Mouse (Mus musculus): Measurements from ENCODE around the gene Rab34.

Gene Rab34

GRCm38 (mm10) chr11:78164924-78165760 lies 23.1 kb upstream of the Rab34 start, which contains the start of gene Traf4:
Traf4 (minus strand) TSS chr11:78165589.
- peak; percentile 94 for DNase-seq (ENCODE audit: low spot score)

- no peak for DNase-seq (ENCODE audit: low spot score)
Measured at GRCm38 (mm10) chr11:78165761-78166109, 22.5 kb upstream of the Rab34 start.

- peak; percentile 20 for DNase-seq (ENCODE audit: low spot score)
Measured at GRCm38 (mm10) chr11:78166161-78166560, 22.1 kb upstream of the Rab34 start.

- no peak for DNase-seq (ENCODE audit: low spot score)
Measured at GRCm38 (mm10) chr11:78166640-78167039, 21.6 kb upstream of the Rab34 start.

GRCm38 (mm10) chr11:78167257-78167959 lies 20.8 kb upstream of the Rab34 start:
- no peak for DNase-seq (ENCODE audit: low spot score)

- no peak for DNase-seq (ENCODE audit: low spot score)
Measured at GRCm38 (mm10) chr11:78168541-78169468, 19.4 kb upstream of the Rab34 start.

GRCm38 (mm10) chr11:78170306-78170705 lies 17.9 kb upstream of the Rab34 start:
- no peak for DNase-seq (ENCODE audit: low spot score)

- no peak for DNase-seq (ENCODE audit: low spot score)
Measured at GRCm38 (mm10) chr11:78171328-78171727, 16.9 kb upstream of the Rab34 start.

GRCm38 (mm10) chr11:78172034-78172747 lies 16.0 kb upstream of the Rab34 start:
- DNase-seq (ENCODE audit: low spot score) = peak; percentile 48

- DNase-seq (ENCODE audit: low spot score) = no peak
Measured at GRCm38 (mm10) chr11:78172748-78173383, 15.4 kb upstream of the Rab34 start.

- no peak for DNase-seq (ENCODE audit: low spot score)
Measured at GRCm38 (mm10) chr11:78174506-78174905, 13.7 kb upstream of the Rab34 start.

- no peak for DNase-seq (ENCODE audit: low spot score)
Measured at GRCm38 (mm10) chr11:78175771-78176401, 12.3 kb upstream of the Rab34 start.

GRCm38 (mm10) chr11:78176402-78176862 lies 11.8 kb upstream of the Rab34 start, which contains the start of the genes Nek8 and Tlcd1:
Nek8 (minus strand) TSS chr11:78176675.
Tlcd1 (plus strand) TSS chr11:78176711.
- peak; percentile 97 for DNase-seq (ENCODE audit: low spot score)

- no peak for DNase-seq (ENCODE audit: low spot score)
Measured at GRCm38 (mm10) chr11:78176905-78177331, 11.3 kb upstream of the Rab34 start.

GRCm38 (mm10) chr11:78177437-78177836 lies 10.8 kb upstream of the Rab34 start:
- peak; percentile 66 for DNase-seq (ENCODE audit: low spot score)

- peak; percentile 98 for DNase-seq (ENCODE audit: low spot score)
Measured at GRCm38 (mm10) chr11:78177903-78178858, 10.0 kb upstream of the Rab34 start.

- DNase-seq (ENCODE audit: low spot score) = peak; percentile 75
Measured at GRCm38 (mm10) chr11:78178859-78179437, 9.3 kb upstream of the Rab34 start.

- DNase-seq (ENCODE audit: low spot score) = peak; percentile 48
Measured at GRCm38 (mm10) chr11:78179438-78179999, 8.7 kb upstream of the Rab34 start.
